Mouse (Mus musculus): ENCODE measurements around the gene Map1lc3a. TPM values are rescaled to one million over a fixed set of nuclear protein-coding genes. Genes with fewer than 3 reads are reported as not detected.
A peak's percentile ranks its signal among the peaks of the same experiment; 100 is the strongest.

Map1lc3a gene
- polyA plus RNA-seq, 1 experiment from 2014 or later = 685 TPM

DNA sequence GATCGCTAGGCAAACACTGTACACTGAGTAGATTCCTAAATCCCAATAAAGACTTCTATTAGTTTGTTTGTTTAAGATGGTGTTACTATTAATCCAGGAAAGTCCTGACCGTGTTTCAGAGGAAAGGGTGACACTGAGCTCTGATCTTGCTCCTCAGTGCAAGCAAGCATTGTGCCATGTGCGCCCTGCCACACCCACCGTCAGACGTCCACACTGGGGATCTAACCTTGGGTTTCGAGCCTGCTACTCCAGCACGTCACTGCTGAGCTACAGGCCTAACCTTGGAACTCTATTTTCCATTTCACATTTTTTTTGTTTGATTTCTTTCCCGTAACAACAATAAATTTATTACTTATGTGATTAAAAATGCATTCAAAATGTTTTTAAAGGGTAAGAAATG is 14.0 kb downstream of the Map1lc3a start:
- Histone ChIP-seq H3K4me2 (no peak overlapping the region), H3K36me3 (peaks cover 35% of the 10 kb centered on the region), H3K27ac (replicated peaks) (no peak overlapping the region), H3K9ac (no peak overlapping the region), H3K4me3 (no peak overlapping the region), H3K9me3 (no peaks in the 10 kb centered on the region), H3K27me3 (no peaks in the 10 kb centered on the region), H3K4me1 (replicated peaks) (no peaks in the 10 kb centered on the region)
- 93% methylated on average over 8 of the region's 8 CpGs for WGBS
- no peak for ATAC-seq (ENCODE audit: low FRiP score, low read depth)

DNA sequence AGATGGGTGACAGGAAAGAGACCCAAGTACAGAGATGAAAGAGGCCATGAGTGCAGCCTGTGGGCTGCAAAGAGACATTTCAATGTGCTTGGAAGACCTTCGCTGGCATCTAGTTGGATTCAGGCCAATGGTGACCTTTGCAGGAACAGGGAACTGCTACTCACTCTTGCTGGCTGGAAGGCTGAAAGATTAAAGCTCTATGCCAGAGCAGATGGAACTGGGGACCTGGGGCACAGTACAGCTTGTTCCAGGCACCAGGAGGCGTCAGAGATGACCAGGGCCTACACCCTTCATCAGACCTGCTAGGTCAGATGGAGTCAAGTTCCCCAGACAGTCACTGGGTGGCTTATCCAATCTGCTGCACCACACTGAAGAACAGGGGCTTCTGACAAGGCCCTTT is 17.3 kb downstream of the Map1lc3a start:
- Histone ChIP-seq H3K27ac (replicated peaks) (no peak overlapping the region), H3K27me3 (no peaks in the 10 kb centered on the region), H3K36me3 (peaks cover 62% of the 10 kb centered on the region), H3K4me2 (no peak overlapping the region), H3K9ac (no peak overlapping the region), H3K4me3 (no peak overlapping the region), H3K4me1 (replicated peaks) (no peaks in the 10 kb centered on the region), H3K9me3 (no peaks in the 10 kb centered on the region)
- WGBS = 80% methylated on average over 2 of the region's 2 CpGs
- no peak for ATAC-seq (ENCODE audit: low FRiP score, low read depth)

DNA sequence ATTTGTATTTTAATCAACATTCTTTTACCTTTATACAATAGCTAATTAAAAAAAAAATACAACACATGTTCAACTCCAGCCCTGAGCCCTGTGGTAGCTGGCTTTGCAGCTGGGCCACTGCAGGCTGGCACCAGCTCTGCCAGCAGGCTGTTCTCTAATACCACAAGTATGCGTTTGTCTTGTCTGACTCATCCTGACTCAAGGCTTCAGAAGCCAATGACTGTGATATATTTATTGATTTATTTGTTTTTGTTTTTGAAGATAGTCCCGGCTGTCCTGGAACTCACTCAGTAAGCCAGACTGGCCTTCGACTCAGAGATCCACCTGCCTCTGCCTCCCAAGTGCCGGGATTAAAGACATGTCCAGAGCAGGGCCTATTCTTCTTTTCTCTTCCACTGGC is 17.8 kb downstream of the Map1lc3a start:
- H3K4me3 ChIP-seq = no peak overlapping the region
- H3K4me1 ChIP-seq (replicated peaks) = no peaks in the 10 kb centered on the region
- H3K9ac ChIP-seq = no peak overlapping the region
- no peak overlapping the region for H3K4me2 ChIP-seq
- WGBS = 94% methylated on average over 4 of the region's 4 CpGs
- H3K9me3 ChIP-seq = no peaks in the 10 kb centered on the region
- H3K36me3 ChIP-seq = peaks cover 68% of the 10 kb centered on the region
- ATAC-seq (ENCODE audit: low FRiP score, low read depth) = no peak
- H3K27ac ChIP-seq (replicated peaks) = no peak overlapping the region
- no peaks in the 10 kb centered on the region for H3K27me3 ChIP-seq

DNA sequence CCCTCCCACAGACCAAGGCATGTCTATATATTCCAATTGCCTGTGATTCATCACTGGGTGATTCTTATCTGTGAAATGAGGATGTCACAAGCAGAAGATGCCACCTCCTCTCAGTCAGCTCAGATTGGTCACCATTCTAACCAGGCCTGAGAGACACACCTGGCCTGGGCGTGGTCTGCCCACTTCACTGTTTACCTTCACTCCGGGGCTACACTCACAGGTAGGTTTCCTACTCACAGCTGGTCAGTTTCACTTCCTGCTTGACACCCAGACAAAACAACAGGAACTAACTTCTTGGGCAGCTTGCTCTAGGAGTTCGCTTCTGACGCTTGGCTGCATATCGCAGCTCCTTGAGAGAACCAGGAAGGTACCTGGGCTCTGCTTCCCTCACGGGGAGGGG is 19.4 kb downstream of the Map1lc3a start:
- H3K27ac ChIP-seq (replicated peaks) = no peak overlapping the region
- no peaks in the 10 kb centered on the region for H3K9me3 ChIP-seq
- no peak for ATAC-seq (ENCODE audit: low FRiP score, low read depth)
- H3K4me3 ChIP-seq = no peak overlapping the region
- H3K36me3 ChIP-seq = peaks cover 76% of the 10 kb centered on the region
- WGBS = 96% methylated on average over 6 of the region's 6 CpGs
- no peaks in the 10 kb centered on the region for H3K4me1 ChIP-seq (replicated peaks)
- H3K27me3 ChIP-seq = no peaks in the 10 kb centered on the region
- no peak overlapping the region for H3K4me2 ChIP-seq
- no peak overlapping the region for H3K9ac ChIP-seq

DNA sequence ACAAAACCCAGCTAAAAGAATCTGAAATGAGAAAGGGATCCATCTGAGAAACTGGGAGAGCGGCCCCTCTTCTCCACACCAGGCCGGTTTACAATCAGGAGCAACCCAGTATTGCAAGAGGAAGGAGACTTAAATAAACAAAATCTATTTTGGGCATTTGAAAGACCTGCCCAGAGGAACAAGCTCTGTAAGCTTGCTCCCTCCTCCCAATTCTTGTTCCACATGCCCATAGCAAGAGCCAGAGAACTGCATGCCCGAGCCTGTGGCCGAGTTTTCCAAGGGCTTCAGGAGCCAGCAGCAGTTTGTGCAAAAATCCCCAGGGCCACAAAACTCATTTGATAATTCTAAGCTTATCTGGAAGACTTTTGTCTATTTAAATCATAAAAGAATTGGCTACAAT is 23.5 kb downstream of the Map1lc3a start:
- Histone ChIP-seq H3K9me3 (no peaks in the 10 kb centered on the region), H3K4me1 (replicated peaks) (no peaks in the 10 kb centered on the region), H3K36me3 (peaks cover 57% of the 10 kb centered on the region), H3K9ac (no peak overlapping the region), H3K4me3 (no peak overlapping the region), H3K27me3 (no peaks in the 10 kb centered on the region), H3K27ac (replicated peaks) (no peak overlapping the region), H3K4me2 (no peak overlapping the region)
- ATAC-seq (ENCODE audit: low FRiP score, low read depth) = no peak
- 90% methylated on average over 4 of the region's 4 CpGs for WGBS

DNA sequence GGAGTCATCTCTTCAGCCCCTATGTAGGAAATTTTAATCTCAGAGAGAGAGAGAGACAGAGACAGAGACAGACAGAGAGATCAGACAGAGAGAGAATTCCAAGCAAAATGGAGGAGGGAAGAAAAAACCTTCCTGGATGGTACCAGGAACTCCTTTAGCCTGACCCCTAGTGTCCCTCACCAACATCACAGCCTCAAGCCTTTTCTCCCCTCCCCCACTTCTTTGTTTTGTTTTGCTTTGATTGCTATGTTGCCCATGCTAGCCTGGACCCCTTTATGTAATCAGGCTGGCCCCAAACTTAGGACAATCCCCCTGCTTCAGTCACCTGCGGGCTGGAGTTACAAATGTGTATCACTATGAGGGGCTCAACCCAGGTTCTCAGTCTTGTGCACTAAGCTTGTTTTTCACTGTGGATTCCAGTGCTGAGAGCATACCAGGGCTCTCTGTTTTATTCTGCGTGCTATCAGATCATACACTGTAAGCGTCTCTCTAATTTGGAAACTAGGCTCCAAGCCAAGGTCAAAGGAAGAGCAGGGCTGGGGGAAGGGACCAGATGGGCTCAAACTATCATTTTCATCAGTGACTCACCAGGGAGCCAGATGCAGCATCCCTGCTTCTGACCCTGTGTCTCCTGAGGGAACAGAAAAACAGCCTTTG is 33.0 kb downstream of the Map1lc3a start:
- Histone ChIP-seq H3K4me2 (no peak overlapping the region), H3K4me3 (no peak overlapping the region), H3K36me3 (peaks cover 21% of the 10 kb centered on the region), H3K9me3 (no peaks in the 10 kb centered on the region), H3K4me1 (replicated peaks) (no peaks in the 10 kb centered on the region), H3K9ac (no peak overlapping the region), H3K27ac (replicated peaks) (peak overlapping the region; percentile 61; the same call in 1 of the 2 replicates), H3K27me3 (no peaks in the 10 kb centered on the region)
- no peak for ATAC-seq (ENCODE audit: low FRiP score, low read depth)
- WGBS = 30% methylated on average over 3 of the region's 3 CpGs

DNA sequence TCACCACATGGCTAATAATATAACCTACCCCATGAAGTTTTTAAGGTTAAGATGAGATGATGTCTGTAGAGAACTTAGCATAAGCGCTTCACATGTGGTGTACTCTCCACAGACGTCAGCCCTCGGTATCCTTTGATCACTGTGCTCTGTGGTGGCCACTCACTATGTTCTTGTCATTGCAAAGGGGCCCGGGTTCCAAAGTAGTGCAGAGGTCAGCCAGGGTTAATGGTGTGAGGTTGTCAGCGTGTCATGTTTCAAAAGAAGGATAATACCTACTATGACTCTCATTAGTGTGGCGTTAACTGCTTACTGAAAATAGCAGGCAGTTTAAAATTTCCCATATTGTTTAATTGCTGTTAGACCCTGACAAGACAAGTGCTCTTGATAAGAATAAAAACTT is 37.6 kb downstream of the Map1lc3a start:
- Histone ChIP-seq H3K9ac (no peak overlapping the region), H3K4me1 (replicated peaks) (no peaks in the 10 kb centered on the region), H3K27ac (replicated peaks) (no peak overlapping the region), H3K27me3 (no peaks in the 10 kb centered on the region), H3K36me3 (peaks cover 18% of the 10 kb centered on the region), H3K9me3 (no peaks in the 10 kb centered on the region), H3K4me2 (no peak overlapping the region), H3K4me3 (no peak overlapping the region)
- 58% methylated on average over 6 of the region's 6 CpGs for WGBS
- no peak for ATAC-seq (ENCODE audit: low FRiP score, low read depth)

DNA sequence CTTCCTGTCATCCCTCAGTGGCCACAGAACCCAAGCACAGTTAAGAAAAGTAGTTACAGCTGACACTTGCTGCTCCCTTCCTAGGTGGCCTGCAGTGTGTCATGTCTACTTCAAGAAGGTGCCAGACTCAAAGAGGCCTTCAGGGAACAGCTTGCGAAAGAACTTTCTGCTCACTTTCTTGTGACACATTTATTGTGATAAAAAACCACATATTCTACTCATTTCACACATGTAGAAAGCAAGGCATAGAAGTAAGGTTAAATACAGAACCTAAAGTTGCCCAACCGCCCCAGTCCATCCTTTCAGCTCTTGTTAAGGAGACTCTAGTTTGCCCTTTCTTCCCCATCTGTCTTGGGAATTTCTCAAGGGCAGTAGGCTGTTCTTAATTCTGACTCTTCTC is 42.5 kb downstream of the Map1lc3a start:
- no peak overlapping the region for H3K4me2 ChIP-seq
- no peaks in the 10 kb centered on the region for H3K4me1 ChIP-seq (replicated peaks)
- peaks cover 21% of the 10 kb centered on the region for H3K36me3 ChIP-seq
- no peaks in the 10 kb centered on the region for H3K27me3 ChIP-seq
- no peak for ATAC-seq (ENCODE audit: low FRiP score, low read depth)
- no peak overlapping the region for H3K27ac ChIP-seq (replicated peaks)
- 91% methylated on average over 2 of the region's 2 CpGs for WGBS
- no peak overlapping the region for H3K4me3 ChIP-seq
- no peaks in the 10 kb centered on the region for H3K9me3 ChIP-seq
- H3K9ac ChIP-seq = no peak overlapping the region

DNA sequence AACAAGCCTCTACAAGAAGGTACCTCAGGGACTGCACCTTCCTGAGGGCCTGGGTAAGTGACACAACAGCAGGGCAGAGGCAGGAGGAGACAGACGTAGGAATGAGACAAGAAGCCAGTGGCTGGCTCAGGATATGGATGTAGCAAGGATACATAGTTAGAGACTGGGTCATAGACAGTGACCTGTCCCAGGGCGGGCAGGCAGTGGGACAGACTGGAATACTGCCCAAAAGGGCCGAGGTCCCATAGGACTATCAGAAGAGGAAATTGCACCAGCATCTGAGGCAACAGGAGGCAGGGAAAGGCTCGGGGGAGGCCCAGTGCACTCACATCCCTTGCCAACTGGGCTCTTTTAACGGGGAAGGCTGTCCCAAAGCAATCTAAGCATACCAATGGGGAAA is 44.5 kb downstream of the Map1lc3a start:
- Histone ChIP-seq H3K27ac (replicated peaks) (no peak overlapping the region), H3K9ac (no peak overlapping the region), H3K4me1 (replicated peaks) (no peaks in the 10 kb centered on the region), H3K4me2 (no peak overlapping the region), H3K9me3 (no peaks in the 10 kb centered on the region), H3K27me3 (no peaks in the 10 kb centered on the region), H3K36me3 (peaks cover 21% of the 10 kb centered on the region), H3K4me3 (no peak overlapping the region)
- WGBS = 85% methylated on average over 5 of the region's 5 CpGs
- ATAC-seq (ENCODE audit: low FRiP score, low read depth) = no peak

DNA sequence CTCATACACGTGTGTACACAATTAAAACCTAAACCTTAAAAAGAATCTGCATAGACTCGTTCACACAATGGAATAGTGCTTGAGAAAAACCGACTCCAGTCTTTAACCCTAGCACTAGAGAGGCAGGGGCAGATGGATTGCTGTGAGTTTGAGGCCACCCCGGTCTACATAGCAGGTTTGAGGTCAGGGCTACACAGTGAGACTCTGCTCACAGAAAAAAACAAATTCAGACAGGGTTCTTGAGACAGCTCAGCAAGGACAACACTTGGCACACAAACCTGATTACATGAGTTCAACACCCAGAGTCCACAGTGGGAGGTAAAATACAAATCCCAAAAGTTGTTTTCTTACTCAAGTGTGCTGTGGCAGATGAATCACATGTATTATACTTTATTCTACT is 49.9 kb downstream of the Map1lc3a start:
- Histone ChIP-seq H3K4me1 (replicated peaks) (no peaks in the 10 kb centered on the region), H3K4me2 (no peak overlapping the region), H3K4me3 (no peak overlapping the region), H3K9ac (no peak overlapping the region), H3K9me3 (no peaks in the 10 kb centered on the region), H3K36me3 (peaks cover 43% of the 10 kb centered on the region), H3K27me3 (no peaks in the 10 kb centered on the region), H3K27ac (replicated peaks) (no peak overlapping the region)
- ATAC-seq (ENCODE audit: low FRiP score, low read depth) = no peak
- WGBS = 94% methylated on average over 4 of the region's 4 CpGs

Other genes starting within 250 kb of the Map1lc3a start
- 35.1 and 37.2 TPM in 2 replicates for gene Ahcy, start 201.8 kb upstream of the Map1lc3a start, polyA plus RNA-seq (2015; fragmentation: Nextera tagmentation; extraction: Ambion mirVana)
- 39.5 and 40.9 TPM in 2 replicates for gene Itch, start 142.8 kb upstream of the Map1lc3a start, polyA plus RNA-seq (2015; fragmentation: Nextera tagmentation; extraction: Ambion mirVana)
- 750 and 762 TPM in 2 replicates for gene Dynlrb1, start 39.8 kb upstream of the Map1lc3a start, polyA plus RNA-seq (2015; fragmentation: Nextera tagmentation; extraction: Ambion mirVana)
- gene Pigu, start 81.1 kb downstream of the Map1lc3a start, polyA plus RNA-seq (2015; fragmentation: Nextera tagmentation; extraction: Ambion mirVana) = 61.9 and 62.6 TPM in 2 replicates
- 101 and 128 TPM in 2 replicates for gene Trp53inp2, start 104.8 kb downstream of the Map1lc3a start, polyA plus RNA-seq (2015; fragmentation: Nextera tagmentation; extraction: Ambion mirVana)
- gene Ncoa6, start 197.6 kb downstream of the Map1lc3a start, polyA plus RNA-seq (2015; fragmentation: Nextera tagmentation; extraction: Ambion mirVana) = 21.4 and 22.3 TPM in 2 replicates
- 26.9 and 28.5 TPM in 2 replicates for gene Acss2, start 241.7 kb downstream of the Map1lc3a start, polyA plus RNA-seq (2015; fragmentation: Nextera tagmentation; extraction: Ambion mirVana)
- gene Ggt7, start 241.9 kb downstream of the Map1lc3a start, polyA plus RNA-seq (2015; fragmentation: Nextera tagmentation; extraction: Ambion mirVana) = 74.5 and 80.8 TPM in 2 replicates

All from hindbrain, embryonic 15.5 days (tissue).